Mouse (Mus musculus): ENCODE results near the gene Fyb. TPM values are rescaled to one million over a fixed set of nuclear protein-coding genes. Genes with fewer than 3 reads are reported as not detected.

The Fyb gene
- polyA plus RNA-seq, 1 experiment from 2014 or later, result 5.0 TPM

DNA sequence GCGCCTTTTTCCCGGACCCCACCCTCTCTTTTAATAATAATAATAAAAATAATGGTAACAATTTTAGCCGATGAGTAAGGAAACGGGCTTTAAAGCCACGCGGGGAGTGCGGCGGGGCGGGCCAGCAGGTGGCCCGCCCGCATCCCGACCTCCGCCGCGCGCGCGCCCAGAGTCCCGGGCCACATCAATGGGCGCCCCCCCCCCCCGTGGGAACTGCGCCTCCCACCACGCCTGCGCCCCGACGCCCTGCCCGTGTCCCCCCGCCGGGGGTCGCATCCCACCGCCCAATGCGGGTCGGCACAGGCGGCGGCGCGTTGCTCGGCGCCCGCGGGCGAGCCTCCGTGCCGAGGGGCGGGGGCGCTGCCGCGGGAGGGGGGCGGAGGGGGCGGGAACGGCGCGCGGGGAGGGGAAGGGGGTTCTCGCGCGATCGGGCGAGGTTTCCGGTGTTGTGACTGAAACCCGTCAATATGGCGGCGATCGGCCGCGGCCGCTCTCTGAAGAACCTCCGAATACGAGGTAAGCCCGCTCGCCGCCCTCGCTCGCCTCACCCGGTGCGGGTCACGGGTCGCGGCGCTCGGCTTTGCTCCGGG, 185.4 kb downstream of the Fyb start, which contains the start of gene Rictor:
Rictor (plus strand) TSS at position 444 of the 590 bp plus-strand sequence.
- no peaks in the 10 kb centered on the region for H3K27me3 ChIP-seq (ENCODE audit: control insufficient read depth, insufficient read depth, low read length)
- H3K9ac ChIP-seq (replicated peaks; ENCODE audit: low read depth, low read length), result peak within 1 kb of the TSS; percentile 85
- peak within 1 kb of the TSS; percentile 91 for H3K4me3 ChIP-seq (ENCODE audit: low read depth, low read length)
- H3K27ac ChIP-seq (ENCODE audit: low read length), result peak within 1 kb of the TSS; percentile 92
- no peaks in the 10 kb centered on the region for H3K9me3 ChIP-seq (ENCODE audit: control insufficient read depth, low read depth, low read length)
- peak; percentile 83 for ATAC-seq (ENCODE audit: insufficient number of reproducible peaks, insufficient read depth, low FRiP score, low read depth)
- H3K36me3 ChIP-seq (ENCODE audit: control insufficient read depth, insufficient read depth, low read length), result no peaks in the 10 kb centered on the region
- 1% methylated on average over 60 of the region's 82 CpGs for WGBS
- H3K4me2 ChIP-seq (replicated peaks; ENCODE audit: low read depth, low read length), result peak within 1 kb of the TSS; percentile 91
- peaks cover 18% of the 10 kb centered on the region; the same call in 1 of the 2 replicates for H3K4me1 ChIP-seq (ENCODE audit: control insufficient read depth, insufficient read depth, low read length)

DNA sequence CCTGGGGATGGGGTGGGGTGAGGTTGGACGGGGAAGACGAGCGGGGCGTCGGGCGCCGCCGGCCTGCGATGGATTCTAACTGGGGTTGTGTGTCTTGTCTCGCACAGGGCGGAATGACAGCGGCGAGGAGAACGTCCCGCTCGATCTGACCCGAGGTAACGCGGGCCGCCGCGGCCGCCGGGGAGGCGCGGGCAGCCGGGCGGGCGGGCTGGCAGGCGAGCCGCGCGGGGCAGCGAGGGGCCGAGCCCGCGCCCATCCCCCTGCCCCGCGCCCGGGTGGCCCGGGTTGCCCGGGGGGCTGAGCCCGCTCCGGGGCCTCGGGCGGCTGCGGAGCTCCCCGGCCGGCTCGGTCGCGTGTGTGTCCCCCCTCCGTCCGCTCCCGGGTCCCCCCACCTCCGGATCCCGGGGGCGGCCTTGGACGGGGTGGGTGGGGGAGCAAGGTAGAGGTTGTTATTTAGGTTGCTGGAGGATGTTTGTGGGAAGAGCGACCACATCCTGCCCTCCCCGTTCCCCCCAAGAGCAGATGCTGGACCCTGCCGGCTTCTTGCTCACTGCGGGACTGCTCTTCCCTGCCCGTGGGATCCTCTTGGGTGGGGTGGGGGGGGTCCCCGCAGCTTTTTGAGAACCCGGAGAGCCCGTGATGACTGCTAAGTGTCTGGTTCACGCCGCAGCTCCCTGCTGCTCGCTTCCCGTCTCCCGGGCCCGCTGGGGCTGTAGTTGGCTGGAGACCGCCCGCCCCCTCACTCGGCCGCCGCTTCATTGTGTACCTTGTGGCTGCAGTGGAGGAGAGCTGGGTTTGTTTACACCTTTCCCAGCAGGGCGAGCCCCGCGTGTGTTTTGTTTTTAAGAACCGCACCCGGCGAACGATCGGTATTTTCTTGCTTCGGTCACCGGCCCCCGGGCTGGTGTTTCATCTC, 186.1 kb downstream of the Fyb start:
- no peaks in the 10 kb centered on the region for H3K27me3 ChIP-seq (ENCODE audit: control insufficient read depth, insufficient read depth, low read length)
- peak overlapping the region; percentile 91 for H3K4me2 ChIP-seq (replicated peaks; ENCODE audit: low read depth, low read length)
- no peaks in the 10 kb centered on the region for H3K36me3 ChIP-seq (ENCODE audit: control insufficient read depth, insufficient read depth, low read length)
- WGBS, result under 1% methylated on average over 79 of the region's 89 CpGs
- peak overlapping the region; percentile 91 for H3K4me3 ChIP-seq (ENCODE audit: low read depth, low read length)
- H3K9me3 ChIP-seq (ENCODE audit: control insufficient read depth, low read depth, low read length), result no peaks in the 10 kb centered on the region
- H3K27ac ChIP-seq (ENCODE audit: low read length), result peak overlapping the region; percentile 92
- H3K4me1 ChIP-seq (ENCODE audit: control insufficient read depth, insufficient read depth, low read length), result peaks cover 20% of the 10 kb centered on the region; the same call in 1 of the 2 replicates
- H3K9ac ChIP-seq (replicated peaks; ENCODE audit: low read depth, low read length), result peak overlapping the region; percentile 85
- peak; percentile 73 for ATAC-seq (ENCODE audit: insufficient number of reproducible peaks, insufficient read depth, low FRiP score, low read depth)

GRCm38 (mm10) chr15:6709618-6710017, 187.0 kb downstream of the Fyb start:
- 22% methylated on average over 8 of the region's 8 CpGs for WGBS
- peak overlapping the region; percentile 91 for H3K4me3 ChIP-seq (ENCODE audit: low read depth, low read length)

DNA sequence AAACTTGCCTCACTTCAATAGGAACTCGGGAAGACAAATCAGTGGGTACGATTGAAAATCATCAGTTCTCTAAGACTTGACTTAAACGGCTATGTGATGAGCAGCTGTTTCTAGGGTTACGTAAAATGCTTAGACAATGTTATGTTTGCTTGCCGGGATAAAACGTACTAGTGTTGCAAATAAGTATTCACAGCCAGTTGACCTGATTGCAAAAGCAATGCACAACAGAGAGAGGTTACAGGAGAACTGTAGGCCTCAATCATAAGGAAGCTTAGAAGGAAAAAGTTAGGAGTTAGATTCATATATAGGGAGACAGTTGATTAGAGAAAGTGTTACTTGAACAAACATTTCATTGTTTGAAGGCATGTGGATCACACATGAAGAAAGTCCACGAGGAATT, 187.7 kb downstream of the Fyb start:
- 69% methylated on average over 7 of the region's 7 CpGs for WGBS
- no peaks in the 10 kb centered on the region for H3K9me3 ChIP-seq (ENCODE audit: control insufficient read depth, low read depth, low read length)
- no peak overlapping the region for H3K4me3 ChIP-seq (ENCODE audit: low read depth, low read length)
- H3K4me1 ChIP-seq (ENCODE audit: control insufficient read depth, insufficient read depth, low read length), result peaks cover 25% of the 10 kb centered on the region; the same call in 1 of the 2 replicates
- no peak overlapping the region for H3K27ac ChIP-seq (ENCODE audit: low read length)
- no peaks in the 10 kb centered on the region for H3K27me3 ChIP-seq (ENCODE audit: control insufficient read depth, insufficient read depth, low read length)
- no peaks in the 10 kb centered on the region for H3K36me3 ChIP-seq (ENCODE audit: control insufficient read depth, insufficient read depth, low read length)
- no peak overlapping the region for H3K9ac ChIP-seq (replicated peaks; ENCODE audit: low read depth, low read length)
- no peak for ATAC-seq (ENCODE audit: insufficient number of reproducible peaks, insufficient read depth, low FRiP score, low read depth)
- peak overlapping the region; percentile 91 for H3K4me2 ChIP-seq (replicated peaks; ENCODE audit: low read depth, low read length)

More at GRCm38 (mm10) chr15:6709618-6710017, 187.0 kb downstream of the Fyb start:
- peaks cover 25% of the 10 kb centered on the region; the same call in 1 of the 2 replicates for H3K4me1 ChIP-seq (ENCODE audit: control insufficient read depth, insufficient read depth, low read length)
- no peak for ATAC-seq (ENCODE audit: insufficient number of reproducible peaks, insufficient read depth, low FRiP score, low read depth)
- H3K27ac ChIP-seq (ENCODE audit: low read length), result no peak overlapping the region
- H3K4me2 ChIP-seq (replicated peaks; ENCODE audit: low read depth, low read length), result peak overlapping the region; percentile 91
- no peaks in the 10 kb centered on the region for H3K9me3 ChIP-seq (ENCODE audit: control insufficient read depth, low read depth, low read length)
- H3K9ac ChIP-seq (replicated peaks; ENCODE audit: low read depth, low read length), result peak overlapping the region; percentile 85
- no peaks in the 10 kb centered on the region for H3K36me3 ChIP-seq (ENCODE audit: control insufficient read depth, insufficient read depth, low read length)
- no peaks in the 10 kb centered on the region for H3K27me3 ChIP-seq (ENCODE audit: control insufficient read depth, insufficient read depth, low read length)

DNA sequence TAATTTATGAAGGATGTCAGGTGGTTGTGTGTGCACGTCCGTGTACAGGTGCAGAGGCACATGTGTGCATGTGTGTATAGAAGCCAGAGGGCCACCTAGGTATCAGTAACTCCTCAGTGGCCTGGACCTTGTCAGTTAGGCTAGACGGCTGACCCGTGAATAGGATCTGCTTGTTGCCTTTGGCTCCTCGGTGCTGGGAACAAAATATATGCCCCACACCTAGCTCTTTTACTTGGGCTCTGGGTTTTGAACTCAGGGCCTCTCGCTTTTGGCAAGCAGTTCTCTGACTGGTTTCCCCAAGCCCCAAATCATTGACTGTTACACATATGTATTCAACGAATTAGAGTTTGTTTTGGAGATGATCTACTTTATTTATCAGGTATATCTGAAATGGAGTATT, 188.6 kb downstream of the Fyb start:
- Histone ChIP-seq H3K36me3 (ENCODE audit: control insufficient read depth, insufficient read depth, low read length) (no peaks in the 10 kb centered on the region), H3K9ac (replicated peaks; ENCODE audit: low read depth, low read length) (no peak overlapping the region), H3K4me3 (ENCODE audit: low read depth, low read length) (no peak overlapping the region), H3K4me2 (replicated peaks; ENCODE audit: low read depth, low read length) (no peak overlapping the region), H3K27ac (ENCODE audit: low read length) (no peak overlapping the region), H3K9me3 (ENCODE audit: control insufficient read depth, low read depth, low read length) (no peaks in the 10 kb centered on the region), H3K4me1 (ENCODE audit: control insufficient read depth, insufficient read depth, low read length) (peaks cover 25% of the 10 kb centered on the region; the same call in 1 of the 2 replicates), H3K27me3 (ENCODE audit: control insufficient read depth, insufficient read depth, low read length) (no peaks in the 10 kb centered on the region)
- ATAC-seq (ENCODE audit: insufficient number of reproducible peaks, insufficient read depth, low FRiP score, low read depth), result no peak
- WGBS, result 74% methylated on average over 7 of the region's 7 CpGs

Other genes starting within 250 kb of the Fyb start
- 65.9 and 66.0 TPM in 2 replicates for gene Dab2, start 223.1 kb upstream of the Fyb start, polyA plus RNA-seq (2014; fragmentation: Nextera tagmentation; extraction: Ambion mirVana)
- gene C9, start 77.5 kb upstream of the Fyb start, polyA plus RNA-seq (2014; fragmentation: Nextera tagmentation; extraction: Ambion mirVana), result 0.24 TPM in 1 of 2 replicates, not detected in the other
- 50.0 and 50.8 TPM in 2 replicates for gene Rictor, start 185.5 kb downstream of the Fyb start, polyA plus RNA-seq (2014; fragmentation: Nextera tagmentation; extraction: Ambion mirVana)

Data from stomach, embryonic 14.5 days (tissue).